In genomic region chr5:33651921-33652782, GRCm38 (mm10) we compare ENCODE assay signal across 8 mouse cellular contexts. TPM values are rescaled to one million over a fixed set of nuclear protein-coding genes. Genes with fewer than 3 reads are reported as not detected.
A peak's percentile ranks its signal among the peaks of the same experiment; 100 is the strongest.
DNase-seq lines count a peak whose midpoint lies in the region; ATAC-seq and TF ChIP-seq lines count a peak whose summit lies in the region.

TSS of gene Slbp (minus strand) at chr5:33652574.

- H3K27ac ChIP-seq in bone marrow, adult 2 months (ENCODE audit: control insufficient read depth, insufficient read depth, low read depth, low read length, poor library complexity), result peak within 1 kb of the TSS; percentile 98
- H3K27ac ChIP-seq in embryonic facial prominence, embryonic 15.5 days (replicated peaks), result peak within 1 kb of the TSS; percentile 99
- peak within 1 kb of the TSS; percentile 91 for H3K27ac ChIP-seq in kidney, embryonic 14.5 days (ENCODE audit: low read depth, low read length)
- peak within 1 kb of the TSS; percentile 99 for H3K27ac ChIP-seq in limb, embryonic 15.5 days

- H3K9me3 ChIP-seq in embryonic facial prominence, embryonic 15.5 days (replicated peaks), result no peaks in the 10 kb centered on the region
- H3K9me3 ChIP-seq in kidney, embryonic 14.5 days (ENCODE audit: control insufficient read depth, low read length), result no peaks in the 10 kb centered on the region
- no peaks in the 10 kb centered on the region for H3K9me3 ChIP-seq in limb, embryonic 15.5 days

- peaks cover 3% of the 10 kb centered on the region; the same call in 1 of the 2 replicates for H3K4me1 ChIP-seq in bone marrow, adult 2 months (ENCODE audit: control insufficient read depth, insufficient read depth, low read length)
- H3K4me1 ChIP-seq in embryonic facial prominence, embryonic 15.5 days, result peaks cover 33% of the 10 kb centered on the region
- H3K4me1 ChIP-seq in kidney, embryonic 14.5 days (ENCODE audit: control insufficient read depth, insufficient read depth, low read length), result peaks cover 22% of the 10 kb centered on the region
- peaks cover 38% of the 10 kb centered on the region for H3K4me1 ChIP-seq in limb, embryonic 15.5 days

- peak; percentile 99 for TF ChIP-seq POLR2A in bone marrow, adult 2 months (IDR thresholded peaks at IDR 0.05; ENCODE audit: borderline replicate concordance, control insufficient read depth, low read depth, low read length)

- peaks cover 37% of the 10 kb centered on the region for H3K36me3 ChIP-seq in embryonic facial prominence, embryonic 15.5 days
- peaks cover 45% of the 10 kb centered on the region for H3K36me3 ChIP-seq in kidney, embryonic 14.5 days (ENCODE audit: control insufficient read depth, insufficient read depth, low read length)
- peaks cover 49% of the 10 kb centered on the region for H3K36me3 ChIP-seq in limb, embryonic 15.5 days

- no peaks in the 10 kb centered on the region for H3K27me3 ChIP-seq in embryonic facial prominence, embryonic 15.5 days
- no peaks in the 10 kb centered on the region for H3K27me3 ChIP-seq in kidney, embryonic 14.5 days (ENCODE audit: control insufficient read depth, insufficient read depth, low read length)
- no peaks in the 10 kb centered on the region for H3K27me3 ChIP-seq in limb, embryonic 15.5 days

- no peak for TF ChIP-seq CTCF in bone marrow, adult 2 months (IDR thresholded peaks at IDR 0.05; ENCODE audit: control insufficient read depth, insufficient read depth, low read length)

- ATAC-seq in embryonic facial prominence, embryonic 15.5 days (ENCODE audit: insufficient number of reproducible peaks, low FRiP score, low TSS enrichment, low read depth), result peak; percentile 96
- ATAC-seq in kidney, embryonic 14.5 days (ENCODE audit: low FRiP score, low TSS enrichment), result peak; percentile 96
- ATAC-seq in limb, embryonic 15.5 days (ENCODE audit: insufficient number of reproducible peaks, low FRiP score, low TSS enrichment, low read depth), result peak; percentile 96

- H3K4me2 ChIP-seq in embryonic facial prominence, embryonic 15.5 days (replicated peaks), result peak within 1 kb of the TSS; percentile 56
- H3K4me2 ChIP-seq in kidney, embryonic 14.5 days (replicated peaks; ENCODE audit: low read depth, low read length), result peak within 1 kb of the TSS; percentile 70
- peak within 1 kb of the TSS; percentile 65 for H3K4me2 ChIP-seq in limb, embryonic 15.5 days

- peak within 1 kb of the TSS; percentile 96 for H3K4me3 ChIP-seq in bone marrow, adult 2 months (replicated peaks; ENCODE audit: control insufficient read depth, low read depth, low read length)
- peak within 1 kb of the TSS; percentile 83 for H3K4me3 ChIP-seq in embryonic facial prominence, embryonic 15.5 days (replicated peaks)
- peak within 1 kb of the TSS; percentile 82 for H3K4me3 ChIP-seq in kidney, embryonic 14.5 days (ENCODE audit: low read length)
- H3K4me3 ChIP-seq in limb, embryonic 15.5 days, result peak within 1 kb of the TSS; percentile 68

- peak; percentile 98 for DNase-seq in 416B (ENCODE audit: low read depth)
- DNase-seq in heart, adult 9 months (ENCODE audit: low spot score in 2 of 2), result peak; percentile 96 to 97
- DNase-seq in monocyte, adult 2 months (ENCODE audit: low read depth in 1 of 2, low spot score in 2 of 2), result peak; percentile 89 to 94
- peak; percentile 97 for DNase-seq in spleen, postnatal 36 days (ENCODE audit: low spot score in 2 of 2)

- under 1% methylated on average over 82 of the region's 82 CpGs for WGBS in bone marrow, adult 2 months
- under 1% methylated on average over 82 of the region's 82 CpGs for WGBS in embryonic facial prominence, embryonic 15.5 days
- under 1% methylated on average over 82 of the region's 82 CpGs for WGBS in kidney, embryonic 14.5 days
- 0% methylated on average over 82 of the region's 82 CpGs for WGBS in limb, embryonic 15.5 days

- H3K9ac ChIP-seq in embryonic facial prominence, embryonic 15.5 days, result peak within 1 kb of the TSS; percentile 73
- peak within 1 kb of the TSS; percentile 89 for H3K9ac ChIP-seq in kidney, embryonic 14.5 days (ENCODE audit: low read depth, low read length)
- H3K9ac ChIP-seq in limb, embryonic 15.5 days, result peak within 1 kb of the TSS; percentile 77

RNA-seq across cellular contexts. Expression of gene Slbp, which starts in this region (rescaled TPM):
- 194 and 275 TPM in 2 replicates for polyA plus RNA-seq in bone marrow, adult 2 months (2011; ENCODE audit: insufficient read depth, insufficient read length, low replicate concordance, missing spikeins)
- polyA plus RNA-seq in embryonic facial prominence, embryonic 15.5 days (2015; fragmentation: Nextera tagmentation; extraction: Ambion mirVana), result 191 and 202 TPM in 2 replicates
- 261 TPM in 2 replicates for polyA plus RNA-seq in kidney, embryonic 14.5 days (2014; fragmentation: Nextera tagmentation; extraction: Ambion mirVana)
- polyA plus RNA-seq in limb, embryonic 15.5 days (2015; fragmentation: Nextera tagmentation; extraction: Ambion mirVana), result 204 and 206 TPM in 2 replicates

Comparison
In these comparisons a context has a peak if more than half of its experiments do, and no peak if none do; other contexts are left out.
1. Peak in every context shown above with its lines: DNase-seq, ATAC-seq, H3K4me3 ChIP-seq and H3K27ac ChIP-seq.